Mouse (Mus musculus) gastrocnemius, postnatal 25 days (tissue): ENCODE results near the gene Cbx5. TPM values are rescaled to one million over a fixed set of nuclear protein-coding genes. Genes with fewer than 3 reads are reported as not detected.

ENCODE experiments used
- DNase-seq: peaks from one replicate; pipeline ENCODE4 v3.0.0; 2022
- total RNA-seq, 2 experiments: library from RNA; stranded (reverse); gene quantifications; 1 replicate in 1 of 2; 2 replicates in 1 of 2; pipeline ENCODE4 v1.2.3; 2021

Gene Cbx5
- total RNA-seq, 2 experiments from 2014 or later: 29.0 to 29.6 TPM

DNA sequence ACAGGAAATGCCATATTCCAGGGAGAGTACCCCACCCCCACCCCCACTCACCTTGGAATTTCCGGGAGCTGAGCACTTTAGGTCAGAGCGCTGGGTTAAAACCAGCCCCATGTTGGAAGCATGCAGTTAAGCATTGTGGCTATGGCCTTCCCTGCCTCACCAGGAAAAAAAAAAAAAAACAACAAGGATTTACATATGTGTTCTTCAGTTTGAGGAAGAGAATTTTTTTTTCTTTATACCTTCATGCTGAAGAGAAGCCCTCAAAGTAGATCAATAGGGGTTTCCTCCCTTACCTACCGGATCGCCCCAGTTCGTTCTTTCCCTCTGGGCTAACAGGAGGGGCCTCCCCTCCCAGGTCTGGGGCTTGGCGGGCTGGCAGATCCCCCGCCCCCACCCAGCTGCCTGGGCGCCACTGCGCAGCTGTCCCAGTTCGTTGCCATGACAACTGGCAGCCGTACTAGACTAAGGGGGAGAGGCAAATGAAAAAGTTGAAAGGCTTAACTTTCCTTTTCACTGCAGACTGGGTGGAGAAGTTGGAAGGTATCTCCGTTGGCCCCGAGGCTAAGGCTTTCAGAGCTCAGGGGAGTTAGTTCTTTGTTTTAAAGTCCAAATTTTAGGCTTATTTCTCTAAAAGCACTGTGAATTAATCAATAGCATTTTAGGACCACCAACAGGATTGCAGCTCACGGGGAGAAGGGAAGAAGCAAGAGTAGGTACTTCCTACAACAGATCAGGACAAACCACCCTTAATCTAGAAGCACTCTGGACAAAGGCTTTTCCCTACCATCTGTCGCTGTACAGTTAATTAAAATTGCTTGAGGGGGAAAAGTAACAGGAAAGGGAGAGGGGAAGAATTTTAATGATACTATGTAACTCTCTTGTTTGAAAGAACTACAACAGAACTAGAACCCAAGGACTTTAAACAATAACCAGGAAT lies 24.4 kb downstream of the Cbx5 start:
- DNase-seq: peak; percentile 88

DNA sequence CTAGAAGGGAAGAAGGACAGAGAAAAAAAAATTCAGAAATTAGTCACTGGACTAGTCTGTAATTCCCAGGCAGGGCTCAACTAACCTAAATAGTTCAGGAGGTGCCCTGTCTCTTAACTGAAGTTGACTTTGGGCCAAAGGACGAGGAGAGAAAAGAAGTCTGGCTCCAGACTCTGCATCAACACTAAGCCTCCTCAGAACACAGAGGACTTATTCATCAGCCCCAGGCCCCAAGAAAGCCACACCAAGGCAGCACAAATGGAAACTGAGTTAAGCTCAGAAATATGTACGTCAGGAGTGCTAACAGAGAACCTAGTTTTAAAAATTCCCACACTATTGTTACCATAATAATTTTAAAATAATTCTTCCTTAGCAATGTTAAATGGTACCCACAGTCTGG lies 25.5 kb downstream of the Cbx5 start:
- no peak for DNase-seq

DNA sequence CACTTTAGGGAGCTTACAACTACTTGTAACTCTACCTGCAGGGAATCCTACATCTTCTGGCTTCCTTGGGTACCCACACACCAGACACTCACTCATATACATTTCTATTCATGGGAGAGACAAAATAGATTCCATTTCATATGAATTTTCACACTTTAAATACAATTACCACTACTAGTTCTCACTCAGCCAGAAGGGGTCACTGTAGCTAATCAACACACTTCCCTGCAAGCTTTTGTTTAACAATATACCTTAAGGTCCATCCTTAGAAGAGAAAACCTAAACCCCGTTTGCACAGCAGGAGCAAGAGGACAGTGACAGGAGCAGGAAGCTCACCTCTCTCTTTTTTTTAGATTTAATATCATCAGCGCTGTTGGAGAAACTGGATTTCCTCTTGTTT lies 34.5 kb downstream of the Cbx5 start:
- DNase-seq: no peak

DNA sequence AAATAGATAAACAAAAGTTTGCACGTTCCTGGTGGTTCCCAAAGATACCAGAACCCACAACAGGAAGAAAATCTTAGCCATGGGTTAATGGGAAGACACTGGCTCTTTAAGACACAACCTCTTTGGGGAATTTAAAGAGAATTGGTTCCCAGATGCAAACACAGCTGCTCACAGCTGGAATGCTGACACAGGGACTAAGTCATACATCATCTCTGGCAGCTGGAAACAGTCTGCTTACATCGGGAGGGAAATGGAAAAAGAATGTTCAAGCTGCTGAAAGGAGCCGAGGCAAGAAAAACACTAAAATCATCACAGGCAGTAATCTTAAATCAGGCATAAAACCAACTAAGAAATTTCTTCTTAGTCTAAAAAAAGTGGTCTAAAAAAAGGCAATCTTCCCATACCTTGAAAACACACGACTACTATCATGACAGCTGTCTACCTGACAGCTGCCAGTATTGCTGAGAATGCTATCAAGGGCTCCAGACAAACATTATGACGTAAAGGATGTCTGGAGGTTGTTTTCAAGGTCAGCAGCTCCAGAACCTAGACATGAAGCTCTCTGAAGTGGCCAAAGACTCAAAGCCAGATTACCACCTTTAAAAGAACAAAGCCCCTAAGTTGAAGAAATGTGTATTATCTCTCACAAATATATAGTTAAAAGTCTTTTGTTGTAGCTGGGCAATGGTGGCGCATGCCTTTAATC lies 37.4 kb downstream of the Cbx5 start:
- DNase-seq: no peak

DNA sequence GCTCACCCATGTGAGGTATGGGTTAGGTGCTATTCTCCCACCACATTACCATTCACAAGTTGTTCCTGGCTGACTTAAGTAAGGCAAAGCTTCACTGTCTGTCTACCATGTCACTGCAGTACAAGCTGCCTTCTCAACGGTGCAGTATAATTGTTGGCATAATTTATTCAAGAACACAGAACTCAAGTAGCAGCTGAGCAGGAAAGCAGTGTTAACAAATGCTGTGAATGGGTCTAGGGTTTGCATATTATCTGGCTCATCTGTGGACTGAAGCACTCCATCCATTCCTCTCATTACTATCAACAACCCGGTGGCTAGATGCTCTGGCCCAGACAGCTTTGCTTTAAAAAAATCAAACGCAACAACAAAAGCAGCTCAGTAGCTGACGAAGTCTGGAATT lies 41.8 kb downstream of the Cbx5 start:
- DNase-seq: no peak

DNA sequence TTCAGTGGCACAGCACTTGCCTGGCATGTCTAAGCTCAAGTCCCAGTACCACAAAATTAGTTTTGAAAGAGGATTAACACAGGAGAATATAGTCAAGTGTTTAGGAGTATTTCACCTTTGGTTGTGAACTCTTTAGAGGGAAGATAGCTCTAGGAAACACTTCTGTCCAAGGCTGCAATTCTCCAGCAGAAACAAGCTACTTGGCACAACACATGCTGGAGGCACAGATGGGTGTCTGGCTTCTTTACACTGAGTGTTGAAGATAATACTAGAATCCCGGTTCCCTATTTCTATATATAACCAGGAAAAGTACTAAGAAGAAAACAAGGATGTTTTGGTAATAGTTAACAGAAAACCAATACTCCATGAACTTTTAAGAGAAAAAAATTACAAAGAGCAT lies 42.8 kb downstream of the Cbx5 start:
- no peak for DNase-seq

DNA sequence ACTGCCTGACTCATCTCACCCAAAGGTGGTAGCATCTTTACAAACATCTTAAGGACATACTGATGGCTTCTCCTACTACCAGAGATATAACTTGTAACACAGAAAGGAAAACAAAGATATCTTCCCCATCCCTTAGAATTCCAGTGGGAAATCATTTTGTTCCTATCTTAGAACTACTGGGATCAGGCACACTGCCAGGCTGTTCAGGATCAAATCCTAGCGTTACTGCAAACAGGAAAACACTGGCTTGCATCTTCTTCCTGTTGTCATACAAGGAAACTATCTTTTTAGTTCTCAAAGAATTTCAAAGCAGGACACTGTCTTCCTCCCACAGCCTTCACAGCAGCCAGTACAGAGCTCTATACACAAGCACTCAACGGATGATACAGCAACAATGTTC lies 46.0 kb downstream of the Cbx5 start:
- no peak for DNase-seq

DNA sequence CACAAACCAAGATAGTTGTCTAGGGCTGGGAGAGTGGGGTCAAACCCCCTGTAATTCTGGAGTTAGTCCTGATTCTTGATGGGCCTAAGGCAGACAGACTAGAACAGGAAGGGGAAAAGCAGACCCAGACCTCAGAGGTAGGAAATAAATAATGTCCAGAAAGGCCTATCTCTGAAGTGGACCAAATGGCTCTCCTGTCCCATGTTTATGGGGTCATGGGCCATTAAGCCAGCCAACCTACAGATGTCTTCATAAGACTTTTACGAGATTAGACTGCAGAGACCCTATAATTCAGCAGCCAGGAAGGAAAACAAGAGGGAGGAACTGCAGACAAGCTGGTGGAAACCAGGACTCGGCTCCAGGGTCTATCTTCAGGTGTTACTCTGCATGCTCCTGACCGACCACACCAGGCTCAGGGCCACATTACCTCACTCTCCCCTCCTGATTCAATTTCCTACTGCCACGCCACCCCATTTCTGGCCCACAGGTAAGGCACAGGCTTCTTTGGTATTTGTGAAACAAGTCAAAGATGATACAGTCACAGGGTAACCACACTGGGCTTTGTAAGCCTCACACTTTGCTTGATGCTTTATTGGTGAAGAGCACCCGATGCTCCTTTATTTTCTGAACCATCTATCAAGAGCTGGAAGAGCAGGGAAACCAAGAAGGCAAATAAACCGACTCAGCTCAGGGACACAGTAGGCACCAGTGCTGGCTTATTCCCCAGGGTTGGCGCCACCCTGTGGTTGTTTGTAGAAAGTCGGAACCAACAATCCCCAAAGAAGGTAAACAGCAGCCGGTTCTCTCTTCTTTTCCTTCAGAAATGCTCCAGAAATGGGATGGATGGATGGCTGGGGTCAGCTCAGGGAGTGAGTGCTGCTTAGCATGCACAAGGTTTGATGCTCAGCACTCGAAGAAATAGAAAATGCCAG lies 48.8 kb downstream of the Cbx5 start:
- DNase-seq: no peak

DNA sequence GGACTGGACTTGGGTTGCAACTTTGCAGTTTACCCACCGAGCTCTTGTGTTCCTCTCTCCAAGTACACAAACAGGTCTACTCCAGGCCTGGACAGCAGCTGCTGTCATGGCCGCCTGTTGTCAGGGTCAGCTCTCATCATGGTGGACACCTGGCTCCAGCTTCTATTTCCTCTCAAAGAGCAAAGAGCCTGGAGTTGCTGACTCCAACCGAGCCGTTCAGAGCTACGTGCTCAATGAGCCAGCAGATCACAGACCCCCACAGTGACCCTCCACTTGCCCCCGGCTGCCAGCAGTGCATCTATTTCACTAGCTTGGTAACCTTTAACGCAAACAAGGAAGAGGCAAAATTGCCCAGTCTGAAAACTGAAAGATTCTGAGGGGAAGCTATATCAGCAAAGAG lies 49.5 kb downstream of the Cbx5 start:
- no peak for DNase-seq

DNA sequence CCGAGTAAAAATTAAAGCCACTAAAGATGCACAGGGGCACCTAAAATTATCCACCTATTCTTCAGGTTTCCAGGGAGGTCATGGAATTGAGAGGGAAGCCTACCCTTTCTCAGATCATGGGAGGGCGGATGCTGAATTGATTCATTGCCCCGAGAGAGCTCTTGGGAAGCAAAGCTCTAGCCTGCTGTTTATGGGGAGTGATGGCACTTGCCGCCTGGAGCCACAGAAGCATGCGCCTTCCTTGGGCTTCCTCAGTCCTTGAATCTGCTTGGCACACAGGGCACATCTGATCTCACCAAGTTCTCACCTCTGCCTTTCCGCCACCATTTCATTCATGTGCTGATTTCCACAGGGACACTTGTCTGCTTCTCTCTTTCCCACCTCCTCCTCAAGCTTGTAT lies 51.8 kb downstream of the Cbx5 start:
- no peak for DNase-seq

DNA sequence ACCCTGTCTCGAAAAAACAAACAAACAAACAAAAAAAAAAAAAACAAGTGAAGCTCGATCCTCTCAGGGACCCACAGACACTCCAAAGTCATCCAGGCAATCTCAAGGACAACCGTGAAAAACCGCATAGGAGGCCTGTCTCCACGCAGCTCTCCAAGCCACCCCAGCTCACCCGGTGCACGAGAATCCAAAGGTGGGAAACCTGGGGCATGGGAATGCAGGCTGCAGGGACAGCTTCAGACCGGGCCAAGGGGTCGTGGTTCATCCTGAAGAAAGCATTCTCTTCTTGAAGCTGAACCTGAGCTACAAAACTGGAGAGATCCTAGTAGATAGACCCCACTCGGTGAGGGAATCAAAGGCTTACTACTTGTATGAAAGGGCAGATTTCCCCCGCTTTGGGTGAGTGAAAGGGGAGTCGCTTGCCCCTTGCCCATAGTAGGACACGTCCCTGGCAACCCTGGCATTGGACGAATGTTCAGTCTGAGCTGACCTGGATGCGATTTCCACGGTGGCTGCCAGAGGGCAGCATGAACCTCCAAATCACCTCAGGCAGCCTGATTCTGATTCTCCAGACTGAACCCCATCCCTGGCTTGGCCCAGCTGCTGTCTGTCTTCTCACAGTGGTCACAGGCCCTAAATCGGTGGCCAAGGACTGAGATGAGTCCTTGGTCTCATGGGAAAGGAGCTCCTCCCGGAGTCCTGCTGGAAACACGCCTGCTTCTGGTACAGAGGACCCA lies 54.0 kb downstream of the Cbx5 start:
- DNase-seq: no peak

DNA sequence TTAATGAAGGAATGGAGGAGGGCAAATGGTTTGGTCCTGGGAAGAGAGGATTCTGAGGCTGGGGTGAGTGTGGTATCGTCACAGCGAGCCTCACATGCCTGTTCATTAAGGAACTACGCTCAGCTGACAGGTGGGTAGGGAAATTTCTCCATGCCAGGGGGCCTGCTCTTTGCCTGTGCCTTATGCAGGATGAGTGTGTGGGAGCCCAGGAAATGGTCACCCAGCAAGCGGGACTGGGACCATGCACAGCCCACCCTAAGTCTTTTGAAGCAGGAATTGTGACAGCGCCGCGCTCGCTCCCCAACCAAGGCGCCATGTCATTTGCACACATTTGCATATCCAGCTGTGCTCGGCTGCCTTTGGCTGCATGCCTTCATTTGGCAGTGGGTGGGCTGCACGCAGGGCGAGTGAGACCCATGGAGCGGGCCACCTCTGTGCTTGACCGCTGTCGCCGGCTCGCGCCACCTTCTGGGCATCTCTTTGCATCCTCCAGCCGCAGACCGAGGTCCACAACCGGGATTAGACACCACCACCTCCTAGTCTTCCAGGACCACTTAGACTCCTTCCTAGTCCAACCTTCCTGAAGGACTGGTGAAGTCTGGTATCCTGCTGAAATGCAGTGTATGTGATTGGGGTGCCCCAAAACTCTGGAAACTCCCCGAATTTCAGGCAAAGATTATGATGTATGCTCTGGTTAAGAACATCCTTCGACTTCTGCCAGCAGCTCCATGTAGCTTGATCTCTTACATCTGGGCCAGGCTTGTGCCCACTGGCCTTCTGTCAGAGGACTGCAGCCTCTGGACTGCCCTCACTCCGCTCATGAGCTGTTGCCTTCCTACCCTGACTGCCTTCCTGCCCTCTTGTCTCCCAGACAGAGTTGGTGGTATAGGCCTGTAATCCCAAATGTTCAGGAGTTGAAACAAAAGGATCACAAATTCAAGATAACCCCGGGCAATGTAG lies 55.7 kb downstream of the Cbx5 start:
- no peak for DNase-seq

DNA sequence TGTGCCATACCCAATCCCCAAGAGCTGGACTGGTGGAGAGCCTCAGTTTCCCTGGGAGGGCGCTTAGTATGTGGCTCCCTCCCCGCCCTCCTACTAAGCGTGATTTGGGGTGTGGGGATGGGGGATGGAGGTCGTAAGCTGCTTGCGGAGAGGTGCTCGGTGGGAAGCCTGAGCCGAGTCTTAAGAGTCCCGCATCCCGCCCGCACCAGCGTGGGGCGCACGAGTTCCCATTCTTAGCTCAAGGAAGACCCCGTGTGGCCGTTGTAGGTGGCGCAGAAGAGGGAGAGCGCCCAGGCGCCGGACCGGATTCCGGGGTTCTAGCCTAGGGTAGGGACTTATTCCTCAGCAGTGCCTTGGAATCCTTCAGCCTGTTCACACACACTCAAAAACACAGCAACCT lies 56.5 kb downstream of the Cbx5 start:
- no peak for DNase-seq

DNA sequence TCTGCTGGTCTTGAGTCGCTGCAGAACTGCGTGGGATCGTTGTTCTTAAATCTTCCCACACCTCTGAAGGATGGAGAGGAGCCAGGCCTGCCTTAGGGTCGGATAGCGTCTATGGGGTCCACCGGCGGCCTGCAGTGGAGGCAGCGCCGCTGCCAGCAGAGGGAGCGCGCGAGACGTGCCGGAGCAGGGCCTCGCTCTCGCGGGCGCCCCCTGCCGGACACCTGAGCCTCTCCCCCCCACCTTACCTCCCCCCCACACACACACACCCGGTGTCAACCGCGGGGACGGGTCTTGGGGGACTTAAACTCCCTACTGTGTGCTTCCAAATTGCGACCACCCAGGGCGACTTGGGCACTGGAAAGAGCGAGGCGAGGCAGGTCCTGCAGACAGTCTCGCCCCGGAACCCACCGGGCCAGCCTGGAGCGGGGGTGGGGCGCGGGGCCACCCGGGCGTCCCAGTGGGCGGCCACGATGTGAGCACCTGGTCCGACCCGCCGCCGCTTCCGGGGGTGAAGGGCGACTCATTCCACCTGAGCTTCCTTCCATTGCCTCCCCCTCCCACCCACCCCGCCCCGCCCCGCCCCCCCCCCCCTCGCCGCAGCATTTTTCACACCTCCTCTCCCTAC lies 57.3 kb downstream of the Cbx5 start:
- DNase-seq: peak; percentile 71

DNA sequence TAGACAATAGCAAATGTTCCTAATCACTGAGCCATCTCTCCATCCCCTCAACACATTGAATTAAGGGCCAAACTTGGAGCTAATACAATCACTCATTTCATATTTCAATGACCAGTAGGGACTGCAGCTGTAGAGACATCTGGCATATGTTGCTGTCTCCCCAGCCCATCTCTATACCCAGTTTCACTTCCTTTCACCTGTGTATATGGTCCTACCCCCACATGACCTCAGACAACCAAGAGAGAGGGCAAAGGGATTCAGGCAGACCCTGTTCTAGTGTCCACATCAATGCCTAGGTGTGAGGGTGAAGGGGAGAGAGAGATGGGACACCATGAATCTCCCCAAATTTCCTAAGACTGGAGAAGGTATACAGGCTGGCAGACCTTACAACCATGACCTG lies 59.2 kb downstream of the Cbx5 start:
- no peak for DNase-seq

DNA sequence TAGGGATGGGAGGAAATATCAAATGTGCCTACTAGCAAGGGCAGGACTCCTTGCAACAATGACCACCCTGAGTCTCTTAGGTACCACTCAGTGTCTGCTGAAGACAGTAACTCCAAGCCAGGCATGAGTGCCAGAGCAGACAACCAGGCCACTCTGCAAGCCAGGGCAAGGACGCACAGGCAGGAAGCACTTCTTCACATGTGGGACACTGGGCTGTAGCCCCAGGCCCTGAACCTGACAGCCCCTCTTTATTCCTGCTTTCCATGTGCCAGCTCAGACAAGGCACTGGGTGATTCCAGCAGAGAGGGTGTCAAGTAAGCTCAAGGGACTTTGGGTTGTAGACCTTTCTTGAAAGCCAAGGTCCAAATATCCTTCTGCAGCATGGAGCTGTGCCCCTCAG lies 60.8 kb downstream of the Cbx5 start:
- no peak for DNase-seq

DNA sequence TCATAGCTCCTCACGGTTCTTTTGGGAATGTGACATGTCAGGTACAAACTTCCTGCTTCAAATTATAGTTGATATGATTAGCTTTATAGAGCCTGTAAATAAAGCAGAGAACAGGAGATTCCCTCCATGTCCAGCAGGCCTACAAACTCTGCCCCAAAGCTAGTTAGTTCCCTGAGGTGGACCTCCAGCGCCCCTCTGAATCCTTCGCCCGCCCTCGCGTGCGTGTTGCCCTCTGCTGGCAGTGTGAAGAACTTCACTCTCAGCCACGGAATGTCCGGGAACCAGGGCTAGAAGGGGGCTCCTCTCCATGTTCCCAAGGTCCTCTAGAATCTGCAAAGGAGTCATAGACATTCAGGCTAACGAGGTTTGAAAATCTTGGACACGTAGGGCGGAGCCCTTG lies 61.5 kb downstream of the Cbx5 start:
- DNase-seq: no peak

DNA sequence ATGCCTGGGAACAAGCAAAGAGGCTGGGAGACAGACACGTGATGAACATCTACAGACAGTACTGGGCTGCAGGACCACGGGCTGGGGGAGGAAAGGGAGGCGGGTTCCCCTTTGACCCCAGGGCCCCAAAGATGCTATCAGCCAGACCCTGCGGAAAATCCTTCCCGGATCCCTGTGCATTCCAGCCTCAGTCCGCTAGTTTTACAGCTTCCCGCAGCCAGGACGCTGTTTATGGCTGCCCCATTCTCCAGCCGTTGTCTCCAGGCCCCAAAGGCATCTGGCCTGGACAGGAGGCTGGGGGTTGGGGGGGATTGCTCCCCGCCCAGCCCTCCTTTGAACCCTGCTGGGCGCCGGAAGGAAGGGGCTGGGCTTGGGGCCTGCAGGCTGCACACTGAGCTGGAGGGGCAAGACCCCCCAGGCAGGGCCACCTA lies 62.0 kb downstream of the Cbx5 start:
- no peak for DNase-seq

DNA sequence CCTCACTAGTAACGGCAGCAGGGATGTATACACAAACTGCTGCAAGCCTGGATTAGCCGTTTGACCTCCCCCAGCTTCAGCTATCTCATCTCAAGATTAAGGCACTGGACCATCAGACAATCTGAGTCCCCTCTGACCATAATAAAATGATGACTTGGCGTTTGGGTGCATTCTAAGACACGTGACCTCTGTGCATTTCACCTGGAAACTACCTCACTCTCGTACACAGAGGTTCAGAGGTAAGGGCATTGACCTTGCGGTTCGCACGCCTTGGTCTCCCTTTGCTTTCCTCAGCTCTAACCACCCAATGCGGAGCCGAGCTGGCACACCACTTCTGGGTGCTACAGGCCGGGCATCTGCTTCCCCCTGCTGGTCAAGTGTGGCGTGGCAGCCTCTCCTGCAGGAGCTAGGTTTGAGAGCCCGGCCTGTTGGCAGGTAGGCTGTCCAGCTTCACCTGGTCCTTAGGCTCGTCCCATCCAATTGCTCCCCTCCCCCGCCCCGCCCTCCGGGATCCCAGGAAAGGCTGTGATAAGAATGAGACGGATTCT lies 62.7 kb downstream of the Cbx5 start:
- peak; percentile 81 for DNase-seq

DNA sequence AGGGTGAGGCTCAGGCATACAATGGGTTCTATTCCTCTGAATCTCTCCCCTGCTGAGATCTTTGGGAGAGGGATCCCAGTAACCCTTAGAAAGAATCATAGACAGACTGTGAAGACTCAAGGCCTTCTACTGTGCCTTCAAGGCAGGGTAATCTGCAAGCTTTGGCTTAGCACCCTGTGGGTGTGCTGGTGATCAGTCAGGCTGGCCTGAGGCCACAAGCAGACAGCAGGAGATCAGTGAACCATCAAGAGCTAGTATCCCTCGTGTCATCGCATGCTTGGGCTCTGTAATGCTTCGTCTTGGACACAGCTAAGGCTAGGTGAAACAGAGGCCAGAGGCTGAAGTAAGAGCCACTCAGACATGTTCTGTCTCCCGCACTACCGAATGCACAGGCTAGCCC lies 66.4 kb downstream of the Cbx5 start:
- no peak for DNase-seq
